7 mouse cellular contexts compared by ENCODE assay signal in the genomic region with DNA sequence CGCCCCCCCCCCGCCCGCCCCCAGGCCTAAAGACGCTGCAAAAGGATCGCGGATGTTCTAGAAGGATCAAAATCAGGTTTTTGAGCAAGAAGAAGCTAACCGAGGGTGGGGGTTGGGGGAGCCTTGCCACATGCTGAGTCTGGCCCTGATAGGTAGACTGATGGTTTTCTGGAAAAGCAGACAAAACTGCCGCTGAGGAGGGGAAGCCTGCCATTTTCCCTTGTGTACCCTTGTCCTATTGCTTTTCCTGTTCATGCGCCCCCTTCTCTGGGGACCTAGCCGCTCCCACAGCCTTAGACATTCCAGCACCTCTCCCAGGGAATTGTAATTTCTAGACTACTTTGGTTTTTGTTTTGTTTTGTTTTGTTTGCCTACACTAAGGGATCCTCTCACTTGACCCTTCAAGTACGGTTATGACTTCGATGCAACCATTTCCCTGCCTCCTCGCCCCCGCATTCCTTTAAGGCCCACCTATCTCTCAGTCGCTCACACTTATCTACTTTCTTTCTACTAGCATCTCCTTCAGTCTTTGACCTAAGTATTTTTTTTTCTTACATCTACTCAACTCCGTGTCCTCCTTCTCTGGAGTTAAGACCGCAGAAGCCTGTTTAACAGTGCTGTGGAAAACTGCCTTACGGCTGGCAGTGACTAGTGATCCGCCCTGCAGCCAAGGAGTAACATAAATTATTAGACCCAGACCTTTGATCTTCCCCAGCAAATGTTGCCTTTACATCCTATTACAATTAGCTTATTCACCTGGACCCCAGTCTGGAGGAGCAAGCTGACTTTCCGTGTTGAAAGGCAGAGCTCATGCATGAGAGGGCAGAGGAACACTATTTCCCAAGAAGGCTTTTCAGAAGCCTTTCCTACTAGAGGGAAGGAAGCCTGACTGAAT. TPM values are rescaled to one million over a fixed set of nuclear protein-coding genes. Genes with fewer than 3 reads are reported as not detected.
DNase-seq lines count a peak whose midpoint lies in the region; ATAC-seq lines count a peak whose summit lies in the region.

No protein-coding gene starts in this region.

- H3K36me3 ChIP-seq in embryonic facial prominence, embryonic 11.5 days (replicated peaks; ENCODE audit: control insufficient read depth, insufficient read depth, low read depth, low read length) = no peaks in the 10 kb centered on the region
- no peaks in the 10 kb centered on the region for H3K36me3 ChIP-seq in liver, embryonic 11.5 days (ENCODE audit: control insufficient read depth, insufficient read depth, low read length)
- H3K36me3 ChIP-seq in stomach, embryonic 16.5 days (ENCODE audit: control insufficient read depth, insufficient read depth, low read length) = no peaks in the 10 kb centered on the region

- H3K27ac ChIP-seq in embryonic facial prominence, embryonic 11.5 days (replicated peaks; ENCODE audit: low read depth, low read length) = no peak overlapping the region
- H3K27ac ChIP-seq in liver, embryonic 11.5 days (ENCODE audit: low read depth, low read length) = peak overlapping the region; percentile 63; the same call in 1 of the 2 replicates
- H3K27ac ChIP-seq in stomach, embryonic 16.5 days (ENCODE audit: low read length) = peak overlapping the region; percentile 90

- no peak for ATAC-seq in embryonic facial prominence, embryonic 11.5 days (replicated peaks; ENCODE audit: insufficient number of reproducible peaks, low FRiP score, low TSS enrichment, low read depth)
- no peak for ATAC-seq in liver, embryonic 11.5 days (replicated peaks; ENCODE audit: low FRiP score)
- ATAC-seq in stomach, embryonic 16.5 days (ENCODE audit: insufficient read depth, low FRiP score) = no peak

- H3K9me3 ChIP-seq in embryonic facial prominence, embryonic 11.5 days (replicated peaks; ENCODE audit: control insufficient read depth, low read length) = no peaks in the 10 kb centered on the region
- no peaks in the 10 kb centered on the region for H3K9me3 ChIP-seq in liver, embryonic 11.5 days (ENCODE audit: control insufficient read depth, low read length)
- H3K9me3 ChIP-seq in stomach, embryonic 16.5 days (replicated peaks; ENCODE audit: control insufficient read depth, low read length) = no peaks in the 10 kb centered on the region

- peak overlapping the region; percentile 58 for H3K9ac ChIP-seq in embryonic facial prominence, embryonic 11.5 days (replicated peaks; ENCODE audit: low read length)
- H3K9ac ChIP-seq in liver, embryonic 11.5 days (ENCODE audit: low read depth, low read length) = peak overlapping the region; percentile 67
- H3K9ac ChIP-seq in stomach, embryonic 16.5 days (ENCODE audit: low read length) = peak overlapping the region; percentile 91

- H3K4me3 ChIP-seq in embryonic facial prominence, embryonic 11.5 days (ENCODE audit: low read depth, low read length) = peak overlapping the region; percentile 67
- H3K4me3 ChIP-seq in liver, embryonic 11.5 days (ENCODE audit: low read depth, low read length) = peak overlapping the region; percentile 72
- peak overlapping the region; percentile 89 for H3K4me3 ChIP-seq in stomach, embryonic 16.5 days (replicated peaks; ENCODE audit: low read length)

- H3K27me3 ChIP-seq in embryonic facial prominence, embryonic 11.5 days (ENCODE audit: control insufficient read depth, insufficient read depth, low read length) = no peaks in the 10 kb centered on the region
- H3K27me3 ChIP-seq in liver, embryonic 11.5 days (replicated peaks; ENCODE audit: control insufficient read depth, insufficient read depth, low read length) = no peaks in the 10 kb centered on the region
- no peaks in the 10 kb centered on the region for H3K27me3 ChIP-seq in stomach, embryonic 16.5 days (ENCODE audit: control insufficient read depth, insufficient read depth, low read length)

- peaks cover 2% of the 10 kb centered on the region; the same call in 1 of the 2 replicates for H3K4me1 ChIP-seq in embryonic facial prominence, embryonic 11.5 days (ENCODE audit: control insufficient read depth, insufficient read depth, low read length)
- no peaks in the 10 kb centered on the region; the same call in 1 of the 2 replicates for H3K4me1 ChIP-seq in liver, embryonic 11.5 days (replicated peaks; ENCODE audit: control insufficient read depth, insufficient read depth, low read length)
- H3K4me1 ChIP-seq in stomach, embryonic 16.5 days (ENCODE audit: control insufficient read depth, insufficient read depth, low read length) = peaks cover 19% of the 10 kb centered on the region

- 33% methylated on average over 20 of the region's 20 CpGs for WGBS in embryonic facial prominence, embryonic 11.5 days
- WGBS in liver, embryonic 11.5 days = 32% methylated on average over 20 of the region's 20 CpGs
- 24% methylated on average over 20 of the region's 20 CpGs for WGBS in stomach, embryonic 16.5 days

- H3K4me2 ChIP-seq in embryonic facial prominence, embryonic 11.5 days (ENCODE audit: low read depth, low read length) = peak overlapping the region; percentile 81
- H3K4me2 ChIP-seq in liver, embryonic 11.5 days = peak overlapping the region; percentile 88
- peak overlapping the region; percentile 73 for H3K4me2 ChIP-seq in stomach, embryonic 16.5 days (ENCODE audit: low read depth, low read length)

- peak; percentile 9 to 14 for DNase-seq in spleen, adult 18-20 months
- DNase-seq in spleen, postnatal 14 days (ENCODE audit: low spot score in 2 of 2) = no peak
- DNase-seq in embryonic facial prominence, embryonic 11.5 days (ENCODE audit: low spot score) = peak; percentile 19
- DNase-seq in heart, postnatal 4 days = peak; percentile 35
- peak; percentile 40 for DNase-seq in liver, embryonic 11.5 days (ENCODE audit: low spot score)
- no peak for DNase-seq in right cerebral cortex, postnatal 36 days (ENCODE audit: low spot score in 2 of 2)

RNA-seq across cellular contexts. Expression of gene 1810062G17Rik, which starts 0.8 kb away (rescaled TPM):
- polyA plus RNA-seq in embryonic facial prominence, embryonic 11.5 days (2014; fragmentation: Nextera tagmentation; extraction: Ambion mirVana) = 0.39 and 0.64 TPM in 2 replicates
- total RNA-seq in heart, postnatal 4 days (2021) = under 1 TPM; 0.50 to 0.91 TPM
- 0.48 and 0.75 TPM in 2 replicates for polyA plus RNA-seq in liver, embryonic 11.5 days (2014; fragmentation: Nextera tagmentation; extraction: Ambion mirVana)
- 1.4 and 2.8 TPM in 2 replicates for polyA plus RNA-seq in stomach, embryonic 16.5 days (2015; fragmentation: Nextera tagmentation; extraction: Ambion mirVana)

RNA-seq across cellular contexts. Expression of gene Anxa5, which starts 0.8 kb away (rescaled TPM):
- 129 and 140 TPM in 2 replicates for polyA plus RNA-seq in embryonic facial prominence, embryonic 11.5 days (2014; fragmentation: Nextera tagmentation; extraction: Ambion mirVana)
- 100 to 1,000 TPM; 250 to 254 TPM for total RNA-seq in heart, postnatal 4 days (2021)
- 105 and 108 TPM in 2 replicates for polyA plus RNA-seq in liver, embryonic 11.5 days (2014; fragmentation: Nextera tagmentation; extraction: Ambion mirVana)
- polyA plus RNA-seq in stomach, embryonic 16.5 days (2015; fragmentation: Nextera tagmentation; extraction: Ambion mirVana) = 323 and 376 TPM in 2 replicates

RNA-seq across cellular contexts. Expression of gene Gm11549, which starts 45.1 kb away (rescaled TPM):
- 0.10 and 0.26 TPM in 2 replicates for polyA plus RNA-seq in embryonic facial prominence, embryonic 11.5 days (2014; fragmentation: Nextera tagmentation; extraction: Ambion mirVana)
- total RNA-seq in heart, postnatal 4 days (2021) = under 1 TPM; 0.09 to 0.12 TPM
- polyA plus RNA-seq in liver, embryonic 11.5 days (2014; fragmentation: Nextera tagmentation; extraction: Ambion mirVana) = not detected in 2 replicates
- 0.13 and 0.30 TPM in 2 replicates for polyA plus RNA-seq in stomach, embryonic 16.5 days (2015; fragmentation: Nextera tagmentation; extraction: Ambion mirVana)

Comparison
In these comparisons a context has a peak if more than half of its experiments do, and no peak if none do; other contexts are left out.
1. DNase-seq: peak in spleen, adult 18-20 months (2 of 2), embryonic facial prominence, embryonic 11.5 days (single experiment), heart, postnatal 4 days (single experiment) and liver, embryonic 11.5 days (single experiment); none in spleen, postnatal 14 days (0 of 2) and right cerebral cortex, postnatal 36 days (0 of 2).
2. Peak in every context shown above with its lines, with median percentiles within 50 percentile points of each other: H3K4me2 ChIP-seq, H3K4me3 ChIP-seq and H3K9ac ChIP-seq.